Comparison of ENCODE assay signal across 7 mouse cellular contexts in genomic region chr5:106925488-106926368, GRCm38 (mm10). TPM values are rescaled to one million over a fixed set of nuclear protein-coding genes. Genes with fewer than 3 reads are reported as not detected.
DNase-seq lines count a peak whose midpoint lies in the region; ATAC-seq and TF ChIP-seq lines count a peak whose summit lies in the region.

TSS of gene Hfm1 (minus strand) at chr5:106926321.

- H3K27me3 ChIP-seq in intestine, embryonic 16.5 days (replicated peaks; ENCODE audit: control insufficient read depth, insufficient read depth, low read length), result no peaks in the 10 kb centered on the region
- no peaks in the 10 kb centered on the region for H3K27me3 ChIP-seq in midbrain, embryonic 10.5 days (ENCODE audit: low read depth, poor library complexity, severe bottlenecking)
- H3K27me3 ChIP-seq in spleen, adult 2 months (ENCODE audit: control insufficient read depth, insufficient read depth, low read length), result peaks cover 3% of the 10 kb centered on the region; the same call in 1 of the 2 replicates

- TF ChIP-seq CTCF in spleen, adult 2 months (IDR thresholded peaks at IDR 0.05; ENCODE audit: extremely low read depth, insufficient read depth, insufficient read length, insufficient replicate concordance), result no peak

- peak; percentile 62 for DNase-seq in adrenal gland, postnatal 25 days
- DNase-seq in cerebellum, postnatal 4 days (ENCODE audit: low spot score in 2 of 2), result peak; percentile 47 to 68
- peak; percentile 68 to 72 for DNase-seq in frontal cortex, postnatal 36 days (ENCODE audit: low spot score in 2 of 2)
- peak; percentile 75 for DNase-seq in left cerebral cortex, postnatal 4 days
- DNase-seq in midbrain, embryonic 10.5 days (ENCODE audit: low spot score), result peak; percentile 81
- DNase-seq in spleen, adult 2 months (ENCODE audit: low read depth in 1 of 2, low spot score in 2 of 2), result peak in 1 of 2 experiments; percentile 4

- ATAC-seq in intestine, embryonic 16.5 days, result peak; percentile 96

- no peaks in the 10 kb centered on the region for H3K36me3 ChIP-seq in intestine, embryonic 16.5 days (ENCODE audit: control insufficient read depth, insufficient read depth, low read length)
- H3K36me3 ChIP-seq in midbrain, embryonic 10.5 days, result no peaks in the 10 kb centered on the region; the same call in 1 of the 2 replicates
- no peaks in the 10 kb centered on the region for H3K36me3 ChIP-seq in spleen, adult 2 months (ENCODE audit: control insufficient read depth, insufficient read depth, low read length)

- TF ChIP-seq POLR2A in spleen, adult 2 months (IDR thresholded peaks at IDR 0.05; ENCODE audit: low read depth, low read length), result no peak

- H3K27ac ChIP-seq in intestine, embryonic 16.5 days (ENCODE audit: low read length), result peak within 1 kb of the TSS; percentile 57
- peak within 1 kb of the TSS; percentile 97 for H3K27ac ChIP-seq in midbrain, embryonic 10.5 days (replicated peaks)
- H3K27ac ChIP-seq in spleen, adult 2 months (ENCODE audit: insufficient read depth, low read length), result no peak within 1 kb of the TSS

- no peaks in the 10 kb centered on the region for H3K9me3 ChIP-seq in intestine, embryonic 16.5 days (ENCODE audit: control insufficient read depth, low read length)
- no peaks in the 10 kb centered on the region for H3K9me3 ChIP-seq in midbrain, embryonic 10.5 days (replicated peaks)

- WGBS in intestine, embryonic 16.5 days, result 1% methylated on average over 50 of the region's 76 CpGs
- WGBS in midbrain, embryonic 10.5 days, result under 1% methylated on average over 74 of the region's 76 CpGs
- WGBS in spleen, adult 2 months, result 3% methylated on average over 63 of the region's 76 CpGs

- intact Hi-C loops in left cerebral cortex, postnatal 4 days (cut with DNase I), result no loop called here

- peak within 1 kb of the TSS; percentile 58 for H3K4me3 ChIP-seq in intestine, embryonic 16.5 days (ENCODE audit: low read length)
- H3K4me3 ChIP-seq in midbrain, embryonic 10.5 days, result peak within 1 kb of the TSS; percentile 84
- H3K4me3 ChIP-seq in spleen, adult 2 months (ENCODE audit: extremely low read depth, insufficient read depth, insufficient read length), result peak within 1 kb of the TSS; percentile 56

- peak within 1 kb of the TSS; percentile 93 for H3K4me2 ChIP-seq in intestine, embryonic 16.5 days (ENCODE audit: low read depth, low read length)

- H3K9ac ChIP-seq in intestine, embryonic 16.5 days (ENCODE audit: low read depth, low read length), result peak within 1 kb of the TSS; percentile 70

- H3K4me1 ChIP-seq in intestine, embryonic 16.5 days (ENCODE audit: control insufficient read depth, insufficient read depth, low read length), result peaks cover 2% of the 10 kb centered on the region; the same call in 1 of the 2 replicates
- H3K4me1 ChIP-seq in midbrain, embryonic 10.5 days, result peaks cover 13% of the 10 kb centered on the region
- H3K4me1 ChIP-seq in spleen, adult 2 months (ENCODE audit: control insufficient read depth, insufficient read depth, insufficient read length), result peaks cover 3% of the 10 kb centered on the region; the same call in 1 of the 2 replicates

RNA-seq across cellular contexts. Expression of gene Hfm1, which starts in this region (rescaled TPM):
- not detected in 2 replicates for total RNA-seq in adrenal gland, postnatal 25 days (2021)
- polyA plus RNA-seq in intestine, embryonic 16.5 days (2015; fragmentation: Nextera tagmentation; extraction: Ambion mirVana), result 0.65 and 0.81 TPM in 2 replicates
- total RNA-seq in left cerebral cortex, postnatal 4 days (2021), result 1 to 10 TPM; 3.9 to 5.2 TPM
- 3.8 and 5.2 TPM in 2 replicates for polyA plus RNA-seq in midbrain, embryonic 10.5 days (2016; fragmentation: Nextera tagmentation; extraction: Ambion mirVana)
- polyA plus RNA-seq in spleen, adult 2 months (2012; rRNA removed), result not detected in 2 replicates

Comparison
In these comparisons a context has a peak if more than half of its experiments do, and no peak if none do; other contexts are left out.
1. Peak in DNase-seq in adrenal gland, postnatal 25 days; RNA of the gene not detected or under 1 TPM.
2. Peak in ATAC-seq, H3K4me3 ChIP-seq, H3K27ac ChIP-seq, H3K9ac ChIP-seq and H3K4me2 ChIP-seq in intestine, embryonic 16.5 days; RNA of the gene not detected or under 1 TPM.